Mouse (Mus musculus) E14TG2a.4 (cell line): ENCODE data around the gene ccdc198.

ENCODE experiments used
- CTCF ChIP-seq: conservative IDR thresholded peaks from 2 replicates; pipeline ENCODE4 v1.5.1; 2014; ENCODE audit warnings: low read length
- NANOG ChIP-seq: IDR thresholded peaks from 2 replicates; pipeline ENCODE4 v1.6.1; 2014; ENCODE audit warnings: borderline replicate concordance, low read length, mixed read lengths

- TF ChIP-seq NANOG (no peak), CTCF (no peak)
Observed at GRCm38 (mm10) chr14:49218677-49219076, 26.6 kb downstream of the ccdc198 start.
